Mouse (Mus musculus): Measurements from ENCODE around the gene Pkmyt1. TPM values are rescaled to one million over a fixed set of nuclear protein-coding genes. Genes with fewer than 3 reads are reported as not detected.

The Pkmyt1 gene
- polyA plus RNA-seq, 1 experiment from 2014 or later: 19.7 TPM

GRCm38 (mm10) chr17:23742210-23742793, 16.2 kb downstream of the Pkmyt1 start:
- no peak for ATAC-seq
- WGBS: 7% methylated on average over 44 of the region's 44 CpGs

GRCm38 (mm10) chr17:23742941-23743340, 16.8 kb downstream of the Pkmyt1 start:
- Histone ChIP-seq H3K27ac (ENCODE audit: low read length) (no peak overlapping the region), H3K27me3 (ENCODE audit: control insufficient read depth, insufficient read depth, low read depth, low read length) (peaks cover 45% of the 10 kb centered on the region), H3K4me2 (ENCODE audit: low read length) (no peak overlapping the region), H3K9ac (ENCODE audit: low read depth, low read length) (no peak overlapping the region), H3K9me3 (replicated peaks; ENCODE audit: control insufficient read depth, low read length, poor library complexity, severe bottlenecking) (no peaks in the 10 kb centered on the region), H3K36me3 (ENCODE audit: control insufficient read depth, insufficient read depth, low read length) (no peaks in the 10 kb centered on the region), H3K4me1 (ENCODE audit: control insufficient read depth, insufficient read depth, low read length) (peaks cover 35% of the 10 kb centered on the region), H3K4me3 (ENCODE audit: low read depth, low read length) (no peak overlapping the region)
- 65% methylated on average over 12 of the region's 12 CpGs for WGBS
- ATAC-seq: no peak

More at GRCm38 (mm10) chr17:23742210-23742793, 16.2 kb downstream of the Pkmyt1 start:
- Histone ChIP-seq H3K4me1 (ENCODE audit: control insufficient read depth, insufficient read depth, low read length) (peaks cover 38% of the 10 kb centered on the region), H3K9me3 (replicated peaks; ENCODE audit: control insufficient read depth, low read length, poor library complexity, severe bottlenecking) (no peaks in the 10 kb centered on the region), H3K36me3 (ENCODE audit: control insufficient read depth, insufficient read depth, low read length) (peaks cover 3% of the 10 kb centered on the region; the same call in 1 of the 2 replicates), H3K4me2 (ENCODE audit: low read length) (peak overlapping the region; percentile 52), H3K27ac (ENCODE audit: low read length) (no peak overlapping the region), H3K9ac (ENCODE audit: low read depth, low read length) (peak overlapping the region; percentile 25; the same call in 1 of the 2 replicates), H3K4me3 (ENCODE audit: low read depth, low read length) (peak overlapping the region; percentile 28), H3K27me3 (ENCODE audit: control insufficient read depth, insufficient read depth, low read depth, low read length) (peaks cover 45% of the 10 kb centered on the region)

GRCm38 (mm10) chr17:23744076-23744475, 17.9 kb downstream of the Pkmyt1 start:
- no peak overlapping the region for H3K4me3 ChIP-seq (ENCODE audit: low read depth, low read length)
- H3K4me2 ChIP-seq (ENCODE audit: low read length): no peak overlapping the region
- H3K36me3 ChIP-seq (ENCODE audit: control insufficient read depth, insufficient read depth, low read length): no peaks in the 10 kb centered on the region
- no peak for ATAC-seq
- H3K4me1 ChIP-seq (ENCODE audit: control insufficient read depth, insufficient read depth, low read length): peaks cover 23% of the 10 kb centered on the region
- H3K27ac ChIP-seq (ENCODE audit: low read length): no peak overlapping the region
- H3K9ac ChIP-seq (ENCODE audit: low read depth, low read length): no peak overlapping the region
- peaks cover 45% of the 10 kb centered on the region for H3K27me3 ChIP-seq (ENCODE audit: control insufficient read depth, insufficient read depth, low read depth, low read length)
- H3K9me3 ChIP-seq (replicated peaks; ENCODE audit: control insufficient read depth, low read length, poor library complexity, severe bottlenecking): no peaks in the 10 kb centered on the region
- 22% methylated on average over 8 of the region's 8 CpGs for WGBS

- peaks cover 22% of the 10 kb centered on the region for H3K4me1 ChIP-seq (ENCODE audit: control insufficient read depth, insufficient read depth, low read length)
- no peak overlapping the region for H3K27ac ChIP-seq (ENCODE audit: low read length)
- H3K36me3 ChIP-seq (ENCODE audit: control insufficient read depth, insufficient read depth, low read length): no peaks in the 10 kb centered on the region
- peak overlapping the region; percentile 92 for H3K4me2 ChIP-seq (ENCODE audit: low read length)
- WGBS: 5% methylated on average over 14 of the region's 14 CpGs
- H3K4me3 ChIP-seq (ENCODE audit: low read depth, low read length): peak overlapping the region; percentile 50; the same call in 1 of the 2 replicates
- H3K27me3 ChIP-seq (ENCODE audit: control insufficient read depth, insufficient read depth, low read depth, low read length): peaks cover 45% of the 10 kb centered on the region
- H3K9ac ChIP-seq (ENCODE audit: low read depth, low read length): 0 out of 2 replicates have a peak overlapping the region, but pooled peaks have one; percentile 73
- no peak for ATAC-seq
- no peaks in the 10 kb centered on the region for H3K9me3 ChIP-seq (replicated peaks; ENCODE audit: control insufficient read depth, low read length, poor library complexity, severe bottlenecking)
Measured at GRCm38 (mm10) chr17:23744651-23745050, 18.5 kb downstream of the Pkmyt1 start.

- Histone ChIP-seq H3K9ac (ENCODE audit: low read depth, low read length) (peak within 1 kb of the TSS; percentile 73), H3K9me3 (replicated peaks; ENCODE audit: control insufficient read depth, low read length, poor library complexity, severe bottlenecking) (no peaks in the 10 kb centered on the region), H3K27ac (ENCODE audit: low read length) (no peak within 1 kb of the TSS), H3K4me2 (ENCODE audit: low read length) (peak within 1 kb of the TSS; percentile 92), H3K4me1 (ENCODE audit: control insufficient read depth, insufficient read depth, low read length) (peaks cover 19% of the 10 kb centered on the region), H3K4me3 (ENCODE audit: low read depth, low read length) (peak within 1 kb of the TSS; percentile 50), H3K27me3 (ENCODE audit: control insufficient read depth, insufficient read depth, low read depth, low read length) (peaks cover 45% of the 10 kb centered on the region), H3K36me3 (ENCODE audit: control insufficient read depth, insufficient read depth, low read length) (no peaks in the 10 kb centered on the region)
- under 1% methylated on average over 38 of the region's 45 CpGs for WGBS
- peak; percentile 12; the same call in 1 of the 2 replicates for ATAC-seq
Measured at GRCm38 (mm10) chr17:23745301-23746251, 19.4 kb downstream of the Pkmyt1 start, which contains the start of gene Kremen2. Gene Kremen2, minus strand, starts transcription at chr17:23745833.

GRCm38 (mm10) chr17:23746311-23746710, 20.2 kb downstream of the Pkmyt1 start:
- H3K4me3 ChIP-seq (ENCODE audit: low read depth, low read length): peak overlapping the region; percentile 50; the same call in 1 of the 2 replicates
- peak overlapping the region; percentile 92 for H3K4me2 ChIP-seq (ENCODE audit: low read length)
- H3K9me3 ChIP-seq (replicated peaks; ENCODE audit: control insufficient read depth, low read length, poor library complexity, severe bottlenecking): no peaks in the 10 kb centered on the region
- H3K27me3 ChIP-seq (ENCODE audit: control insufficient read depth, insufficient read depth, low read depth, low read length): peaks cover 40% of the 10 kb centered on the region
- H3K27ac ChIP-seq (ENCODE audit: low read length): no peak overlapping the region
- no peak for ATAC-seq
- no peaks in the 10 kb centered on the region for H3K36me3 ChIP-seq (ENCODE audit: control insufficient read depth, insufficient read depth, low read length)
- no peak overlapping the region for H3K9ac ChIP-seq (ENCODE audit: low read depth, low read length)
- H3K4me1 ChIP-seq (ENCODE audit: control insufficient read depth, insufficient read depth, low read length): peaks cover 17% of the 10 kb centered on the region
- WGBS: 4% methylated on average over 12 of the region's 12 CpGs

- no peak for ATAC-seq
- Histone ChIP-seq H3K27ac (ENCODE audit: low read length) (no peak overlapping the region), H3K4me3 (ENCODE audit: low read depth, low read length) (no peak overlapping the region), H3K27me3 (ENCODE audit: control insufficient read depth, insufficient read depth, low read depth, low read length) (peaks cover 36% of the 10 kb centered on the region), H3K36me3 (ENCODE audit: control insufficient read depth, insufficient read depth, low read length) (peaks cover 4% of the 10 kb centered on the region), H3K9me3 (replicated peaks; ENCODE audit: control insufficient read depth, low read length, poor library complexity, severe bottlenecking) (no peaks in the 10 kb centered on the region), H3K4me1 (ENCODE audit: control insufficient read depth, insufficient read depth, low read length) (peaks cover 17% of the 10 kb centered on the region), H3K9ac (ENCODE audit: low read depth, low read length) (no peak overlapping the region), H3K4me2 (ENCODE audit: low read length) (no peak overlapping the region)
- WGBS: 86% methylated on average over 3 of the region's 3 CpGs
Measured at GRCm38 (mm10) chr17:23746767-23747166, 20.6 kb downstream of the Pkmyt1 start.

- H3K27ac ChIP-seq (ENCODE audit: low read length): no peak overlapping the region
- 84% methylated on average over 3 of the region's 3 CpGs for WGBS
- no peaks in the 10 kb centered on the region for H3K9me3 ChIP-seq (replicated peaks; ENCODE audit: control insufficient read depth, low read length, poor library complexity, severe bottlenecking)
- no peak for ATAC-seq
- peaks cover 29% of the 10 kb centered on the region for H3K27me3 ChIP-seq (ENCODE audit: control insufficient read depth, insufficient read depth, low read depth, low read length)
- peaks cover 14% of the 10 kb centered on the region for H3K4me1 ChIP-seq (ENCODE audit: control insufficient read depth, insufficient read depth, low read length)
- no peak overlapping the region for H3K4me2 ChIP-seq (ENCODE audit: low read length)
- H3K4me3 ChIP-seq (ENCODE audit: low read depth, low read length): no peak overlapping the region
- no peak overlapping the region for H3K9ac ChIP-seq (ENCODE audit: low read depth, low read length)
- H3K36me3 ChIP-seq (ENCODE audit: control insufficient read depth, insufficient read depth, low read length): peaks cover 11% of the 10 kb centered on the region
Measured at GRCm38 (mm10) chr17:23747471-23747870, 21.3 kb downstream of the Pkmyt1 start.

Measured in midbrain, embryonic 16.5 days (tissue).